Mouse (Mus musculus): ENCODE measurements around the gene Dnah17. TPM values are rescaled to one million over a fixed set of nuclear protein-coding genes. Genes with fewer than 3 reads are reported as not detected.

Gene Dnah17
- total and polyA plus RNA-seq, 2 experiments, result under 0.01 TPM

- no peak for DNase-seq (ENCODE audit: extremely low read depth, low read depth, low spot score)
- Histone ChIP-seq H3K4me3 (ENCODE audit: insufficient read depth, low read depth, low read length) (no peak overlapping the region), H3K27me3 (ENCODE audit: control insufficient read depth, insufficient read depth, low read length) (no peaks in the 10 kb centered on the region), H3K79me2 (ENCODE audit: control insufficient read depth, insufficient read depth, low read length) (no peaks in the 10 kb centered on the region), H3K27ac (replicated peaks; ENCODE audit: insufficient read depth, low read depth, low read length) (no peak overlapping the region), H3K36me3 (ENCODE audit: control insufficient read depth, insufficient read depth, low read length) (no peaks in the 10 kb centered on the region), H3K4me1 (ENCODE audit: control insufficient read depth, insufficient read depth, low read length) (peaks cover 2% of the 10 kb centered on the region; the same call in 1 of the 2 replicates), H3K9ac (ENCODE audit: low read depth, low read length) (no peak overlapping the region)
- TF ChIP-seq CTCF (IDR thresholded peaks at IDR 0.05; ENCODE audit: low read depth, low read length) (no peak), POLR2A (IDR thresholded peaks at IDR 0.05; ENCODE audit: extremely low read depth, insufficient read depth, low read length) (no peak)
- 67% methylated on average over 7 of the region's 7 CpGs for WGBS
Measured at GRCm38 (mm10) chr11:118142547-118143165, 12.2 kb upstream of the Dnah17 start.

- TF ChIP-seq CTCF (IDR thresholded peaks at IDR 0.05; ENCODE audit: low read depth, low read length), result no peak
- Histone ChIP-seq H3K79me2 (ENCODE audit: control insufficient read depth, insufficient read depth, low read length) (no peaks in the 10 kb centered on the region), H3K4me1 (ENCODE audit: control insufficient read depth, insufficient read depth, low read length) (no peaks in the 10 kb centered on the region), H3K36me3 (ENCODE audit: control insufficient read depth, insufficient read depth, low read length) (no peaks in the 10 kb centered on the region), H3K4me3 (ENCODE audit: insufficient read depth, low read depth, low read length) (no peak overlapping the region), H3K27me3 (ENCODE audit: control insufficient read depth, insufficient read depth, low read length) (no peaks in the 10 kb centered on the region), H3K27ac (replicated peaks; ENCODE audit: insufficient read depth, low read depth, low read length) (no peak overlapping the region), H3K9ac (ENCODE audit: low read depth, low read length) (no peak overlapping the region)
- no peak for DNase-seq (ENCODE audit: extremely low read depth, low read depth, low spot score)
- 78% methylated on average over 10 of the region's 10 CpGs for WGBS
Measured at GRCm38 (mm10) chr11:118140771-118141565, 10.5 kb upstream of the Dnah17 start.

- Histone ChIP-seq H3K27me3 (ENCODE audit: control insufficient read depth, insufficient read depth, low read length) (no peaks in the 10 kb centered on the region), H3K4me1 (ENCODE audit: control insufficient read depth, insufficient read depth, low read length) (no peaks in the 10 kb centered on the region), H3K27ac (replicated peaks; ENCODE audit: insufficient read depth, low read depth, low read length) (no peak overlapping the region), H3K36me3 (ENCODE audit: control insufficient read depth, insufficient read depth, low read length) (no peaks in the 10 kb centered on the region), H3K79me2 (ENCODE audit: control insufficient read depth, insufficient read depth, low read length) (no peaks in the 10 kb centered on the region), H3K9ac (ENCODE audit: low read depth, low read length) (no peak overlapping the region), H3K4me3 (ENCODE audit: insufficient read depth, low read depth, low read length) (no peak overlapping the region)
- TF ChIP-seq CTCF (IDR thresholded peaks at IDR 0.05; ENCODE audit: low read depth, low read length) (no peak), POLR2A (IDR thresholded peaks at IDR 0.05; ENCODE audit: extremely low read depth, insufficient read depth, low read length) (no peak)
- 99% methylated on average over 6 of the region's 6 CpGs for WGBS
- DNase-seq (ENCODE audit: extremely low read depth, low read depth, low spot score), result no peak
Measured at GRCm38 (mm10) chr11:118138347-118138746, 7.9 kb upstream of the Dnah17 start.

- Histone ChIP-seq H3K27ac (replicated peaks; ENCODE audit: insufficient read depth, low read depth, low read length) (no peak overlapping the region), H3K36me3 (ENCODE audit: control insufficient read depth, insufficient read depth, low read length) (no peaks in the 10 kb centered on the region), H3K4me3 (ENCODE audit: insufficient read depth, low read depth, low read length) (no peak overlapping the region), H3K9ac (ENCODE audit: low read depth, low read length) (no peak overlapping the region), H3K27me3 (ENCODE audit: control insufficient read depth, insufficient read depth, low read length) (no peaks in the 10 kb centered on the region), H3K79me2 (ENCODE audit: control insufficient read depth, insufficient read depth, low read length) (no peaks in the 10 kb centered on the region), H3K4me1 (ENCODE audit: control insufficient read depth, insufficient read depth, low read length) (no peaks in the 10 kb centered on the region)
- 70% methylated on average over 5 of the region's 5 CpGs for WGBS
- TF ChIP-seq POLR2A (IDR thresholded peaks at IDR 0.05; ENCODE audit: extremely low read depth, insufficient read depth, low read length), result no peak
- TF ChIP-seq CTCF (IDR thresholded peaks at IDR 0.05; ENCODE audit: low read depth, low read length), result no peak
- DNase-seq (ENCODE audit: extremely low read depth, low read depth, low spot score), result no peak
Measured at GRCm38 (mm10) chr11:118136172-118136632, 5.8 kb upstream of the Dnah17 start.

- Histone ChIP-seq H3K9ac (ENCODE audit: low read depth, low read length) (no peak overlapping the region), H3K27ac (replicated peaks; ENCODE audit: insufficient read depth, low read depth, low read length) (no peak overlapping the region), H3K36me3 (ENCODE audit: control insufficient read depth, insufficient read depth, low read length) (no peaks in the 10 kb centered on the region), H3K27me3 (ENCODE audit: control insufficient read depth, insufficient read depth, low read length) (no peaks in the 10 kb centered on the region), H3K4me3 (ENCODE audit: insufficient read depth, low read depth, low read length) (no peak overlapping the region), H3K79me2 (ENCODE audit: control insufficient read depth, insufficient read depth, low read length) (no peaks in the 10 kb centered on the region), H3K4me1 (ENCODE audit: control insufficient read depth, insufficient read depth, low read length) (no peaks in the 10 kb centered on the region)
- TF ChIP-seq CTCF (IDR thresholded peaks at IDR 0.05; ENCODE audit: low read depth, low read length), result no peak
- TF ChIP-seq POLR2A (IDR thresholded peaks at IDR 0.05; ENCODE audit: extremely low read depth, insufficient read depth, low read length), result no peak
- DNase-seq (ENCODE audit: extremely low read depth, low read depth, low spot score), result no peak
- WGBS, result 81% methylated on average over 6 of the region's 6 CpGs
Measured at GRCm38 (mm10) chr11:118135271-118135670, 4.8 kb upstream of the Dnah17 start.

- H3K9ac ChIP-seq (ENCODE audit: low read depth, low read length), result no peak overlapping the region
- H3K27ac ChIP-seq (replicated peaks; ENCODE audit: insufficient read depth, low read depth, low read length), result no peak overlapping the region
- TF ChIP-seq POLR2A (IDR thresholded peaks at IDR 0.05; ENCODE audit: extremely low read depth, insufficient read depth, low read length) (no peak), CTCF (IDR thresholded peaks at IDR 0.05; ENCODE audit: low read depth, low read length) (no peak)
- no peaks in the 10 kb centered on the region for H3K4me1 ChIP-seq (ENCODE audit: control insufficient read depth, insufficient read depth, low read length)
- DNase-seq (ENCODE audit: extremely low read depth, low read depth, low spot score), result peak; percentile 19
- H3K4me3 ChIP-seq (ENCODE audit: insufficient read depth, low read depth, low read length), result no peak overlapping the region
- WGBS, result 34% methylated on average over 4 of the region's 4 CpGs
- no peaks in the 10 kb centered on the region for H3K79me2 ChIP-seq (ENCODE audit: control insufficient read depth, insufficient read depth, low read length)
- H3K27me3 ChIP-seq (ENCODE audit: control insufficient read depth, insufficient read depth, low read length), result no peaks in the 10 kb centered on the region
- no peaks in the 10 kb centered on the region for H3K36me3 ChIP-seq (ENCODE audit: control insufficient read depth, insufficient read depth, low read length)
Measured at GRCm38 (mm10) chr11:118133752-118134169, 3.3 kb upstream of the Dnah17 start.
